Mouse (Mus musculus): ENCODE results near the gene Cux2.

Gene Cux2

DNA sequence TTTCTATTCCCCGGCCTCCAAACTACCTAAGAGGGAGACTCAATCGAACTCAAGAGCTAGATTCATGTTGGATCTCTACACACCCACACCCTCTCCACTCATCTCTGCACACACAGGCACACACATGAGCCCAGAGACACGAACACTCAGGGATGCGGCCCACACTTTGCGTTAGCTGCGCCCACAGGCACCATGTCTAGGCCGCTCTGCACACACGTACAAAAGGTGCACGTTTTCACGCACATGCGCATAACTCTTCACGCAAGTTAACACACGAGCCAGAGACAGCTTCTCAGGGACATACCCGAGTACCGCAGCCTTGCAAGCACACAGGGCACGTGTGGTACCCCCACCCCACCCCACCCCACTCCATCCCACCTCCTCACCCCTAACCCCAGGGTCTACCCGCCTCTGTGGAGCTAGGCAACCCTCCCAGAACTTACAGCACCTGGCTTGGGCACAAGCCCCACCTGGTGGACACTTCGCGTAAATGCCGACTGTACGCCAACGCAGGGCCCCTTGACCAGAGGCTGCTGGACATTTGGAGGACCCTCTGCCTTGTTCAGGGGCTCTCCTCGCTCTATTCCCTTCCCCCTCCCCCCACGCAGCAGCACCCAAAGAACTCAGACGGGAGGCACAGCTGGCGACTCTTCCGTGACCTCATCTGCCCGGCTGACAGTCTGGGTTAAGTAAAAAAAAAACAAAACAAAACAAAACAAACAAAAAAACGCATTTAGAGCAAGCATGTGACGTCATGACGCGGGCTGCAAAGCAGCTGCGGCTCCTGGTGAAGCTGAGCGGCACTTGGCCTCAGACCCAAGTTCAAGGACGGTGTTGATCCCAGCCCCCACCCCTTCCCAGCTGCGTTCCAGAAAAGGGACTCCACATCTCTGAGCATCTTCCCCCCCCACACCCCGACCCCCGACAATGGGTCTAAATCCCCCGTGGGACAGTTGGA, 9.4 kb upstream of the Cux2 start:
- peak; percentile 87 for DNase-seq

DNA sequence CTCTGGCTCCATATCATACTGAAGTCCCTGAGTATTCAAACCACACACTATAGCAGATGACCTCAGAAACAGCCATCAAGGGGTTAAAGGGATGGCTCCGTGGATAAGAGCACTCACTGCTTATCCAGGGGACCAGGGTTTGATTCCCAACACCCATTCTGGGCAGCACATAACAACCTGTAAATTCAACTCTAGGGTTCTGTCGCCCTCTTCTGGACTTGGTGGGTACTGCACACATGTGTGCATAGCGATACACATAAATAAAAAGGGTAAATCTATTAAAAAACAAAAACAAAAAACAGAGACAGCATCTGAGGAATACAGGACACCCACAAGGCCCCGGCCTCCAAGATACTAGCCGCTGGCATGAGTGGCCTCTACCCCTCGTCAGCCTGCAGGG, 7.7 kb upstream of the Cux2 start:
- DNase-seq, result no peak

DNA sequence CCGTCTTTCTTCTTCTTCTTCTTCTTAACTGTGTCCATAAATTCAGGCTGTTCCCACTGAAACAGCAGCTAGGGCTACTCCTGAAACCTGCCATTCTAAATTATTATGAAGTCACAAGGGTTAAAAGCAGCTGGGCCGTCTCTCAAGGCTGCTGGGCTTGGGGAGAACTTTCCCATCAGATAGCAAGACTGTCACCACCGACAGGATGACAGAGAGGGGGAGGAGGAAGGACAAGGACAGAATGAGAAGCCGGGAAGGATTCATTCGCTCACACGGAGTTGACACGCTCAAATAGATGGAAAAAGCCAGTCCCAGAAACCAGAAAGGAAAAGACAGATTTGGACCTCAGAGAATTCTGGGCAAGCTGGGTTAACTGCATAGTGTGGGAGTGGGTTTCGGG, 6.7 kb upstream of the Cux2 start:
- DNase-seq, result no peak

GRCm38 (mm10) chr5:122054130-122054843, 4.4 kb upstream of the Cux2 start:
- DNase-seq, result peak; percentile 85

DNA sequence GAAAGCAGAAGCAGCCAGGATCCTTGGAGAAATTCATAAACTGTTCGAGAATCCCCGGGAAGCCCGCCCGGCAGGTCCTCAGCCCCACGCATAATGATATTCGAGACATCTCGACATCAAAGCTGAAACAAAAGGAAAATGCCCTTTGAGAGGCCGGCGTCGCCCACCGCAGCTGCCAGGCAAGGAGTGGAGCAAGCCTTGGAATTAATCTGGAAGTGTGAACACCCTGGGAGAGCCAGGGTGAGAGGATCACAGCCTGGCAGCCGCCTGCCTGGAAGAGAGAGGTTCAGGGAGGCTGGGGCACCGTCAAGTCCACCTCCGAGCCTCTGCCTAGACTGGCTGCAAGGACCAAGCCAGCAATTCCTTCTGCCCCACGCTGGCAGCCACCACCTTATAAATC, 3.7 kb upstream of the Cux2 start:
- no peak for DNase-seq

GRCm38 (mm10) chr5:122050832-122051105, 867 bp upstream of the Cux2 start:
- DNase-seq, result no peak

GRCm38 (mm10) chr5:122049664-122050016, 262 bp downstream of the Cux2 start:
- peak; percentile 82 for DNase-seq

GRCm38 (mm10) chr5:122048686-122049663, 927 bp downstream of the Cux2 start:
- peak; percentile 81 for DNase-seq

GRCm38 (mm10) chr5:122048252-122048651, 1.6 kb downstream of the Cux2 start:
- peak; percentile 55 for DNase-seq

GRCm38 (mm10) chr5:122047791-122048190, 2.1 kb downstream of the Cux2 start:
- no peak for DNase-seq

GRCm38 (mm10) chr5:122043567-122043966, 6.3 kb downstream of the Cux2 start:
- no peak for DNase-seq

DNA sequence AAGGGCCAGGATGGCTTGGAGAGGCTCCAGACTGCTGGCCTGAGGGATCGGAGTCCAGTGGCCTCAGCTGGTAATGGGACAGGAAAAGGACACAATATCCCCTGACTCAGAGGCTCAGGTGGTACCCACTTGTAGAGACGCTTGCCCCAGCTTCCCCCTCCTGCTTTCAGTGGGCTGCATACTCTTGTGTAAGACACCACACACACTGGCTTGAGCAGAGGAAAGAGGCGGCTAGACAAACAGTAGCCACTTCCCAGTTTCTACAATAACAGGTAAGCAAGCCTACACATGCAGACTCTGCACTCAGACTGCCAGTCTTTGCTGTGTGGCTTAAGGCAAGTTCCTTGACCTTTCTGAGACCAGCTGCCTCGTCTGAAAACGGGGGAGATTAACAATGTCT, 14.6 kb downstream of the Cux2 start:
- no peak for DNase-seq

DNA sequence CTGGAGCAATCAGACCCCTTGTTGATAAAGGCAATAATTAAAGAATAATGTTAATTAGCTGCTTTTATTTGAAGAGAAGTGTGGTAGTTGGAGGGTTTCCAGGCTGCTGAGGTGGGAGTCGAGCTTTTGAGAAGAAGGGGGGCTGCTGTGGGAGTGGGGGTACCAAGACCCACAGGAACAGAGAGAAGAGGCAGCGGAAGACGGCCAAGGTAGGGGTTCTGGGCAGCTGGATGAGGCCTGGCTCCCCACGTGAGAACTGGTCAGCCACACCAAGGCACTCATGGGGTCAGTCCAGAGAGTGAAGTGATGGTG, 16.8 kb downstream of the Cux2 start:
- no peak for DNase-seq

- peak; percentile 68 for DNase-seq
Observed at GRCm38 (mm10) chr5:122032471-122033166, 17.3 kb downstream of the Cux2 start.

DNA sequence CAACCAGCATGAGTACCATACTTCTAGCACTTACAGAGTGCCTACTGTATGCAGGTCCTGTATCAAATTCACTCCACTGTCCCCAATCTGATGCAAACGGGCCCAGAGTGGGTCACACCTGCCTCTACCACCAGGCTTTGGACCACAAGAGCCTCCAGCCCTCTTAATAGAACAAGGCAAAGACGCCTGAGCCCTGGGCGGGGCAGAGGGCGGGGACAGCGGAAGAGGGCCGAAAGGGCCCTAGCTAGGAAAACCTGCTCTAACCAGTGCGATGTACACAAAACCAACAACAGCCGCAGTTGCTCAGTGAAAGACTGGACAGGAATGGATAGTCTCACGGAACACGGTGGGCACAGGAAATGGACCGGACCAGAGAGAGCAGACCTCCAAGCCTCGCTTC, 18.8 kb downstream of the Cux2 start:
- no peak for DNase-seq

GRCm38 (mm10) chr5:122030640-122031039, 19.3 kb downstream of the Cux2 start:
- DNase-seq, result no peak

- DNase-seq, result no peak
Observed at GRCm38 (mm10) chr5:122026771-122027170, 23.1 kb downstream of the Cux2 start.

GRCm38 (mm10) chr5:122026284-122026683, 23.6 kb downstream of the Cux2 start:
- no peak for DNase-seq

GRCm38 (mm10) chr5:122025117-122025516, 24.8 kb downstream of the Cux2 start:
- no peak for DNase-seq

DNA sequence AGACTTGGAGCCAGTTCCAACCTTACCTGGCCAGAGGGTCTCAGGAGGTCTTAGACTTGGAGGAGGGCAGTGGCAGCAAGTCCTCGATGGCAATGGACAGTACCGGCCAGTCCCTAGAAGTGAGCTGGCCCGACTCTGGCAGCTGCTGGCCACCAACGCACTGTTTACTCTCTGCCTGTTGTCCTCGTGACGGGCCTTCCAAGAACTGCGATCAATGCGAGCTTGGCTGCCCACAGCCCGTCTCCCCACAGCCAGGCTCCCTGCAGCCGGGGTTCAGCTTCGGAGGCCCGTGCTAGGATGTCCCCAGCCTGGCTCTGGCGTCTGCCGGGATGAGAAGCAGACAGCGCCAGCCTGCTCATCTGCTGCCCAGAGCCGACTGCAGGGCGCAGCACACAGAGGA, 30.6 kb downstream of the Cux2 start:
- no peak for DNase-seq

DNA sequence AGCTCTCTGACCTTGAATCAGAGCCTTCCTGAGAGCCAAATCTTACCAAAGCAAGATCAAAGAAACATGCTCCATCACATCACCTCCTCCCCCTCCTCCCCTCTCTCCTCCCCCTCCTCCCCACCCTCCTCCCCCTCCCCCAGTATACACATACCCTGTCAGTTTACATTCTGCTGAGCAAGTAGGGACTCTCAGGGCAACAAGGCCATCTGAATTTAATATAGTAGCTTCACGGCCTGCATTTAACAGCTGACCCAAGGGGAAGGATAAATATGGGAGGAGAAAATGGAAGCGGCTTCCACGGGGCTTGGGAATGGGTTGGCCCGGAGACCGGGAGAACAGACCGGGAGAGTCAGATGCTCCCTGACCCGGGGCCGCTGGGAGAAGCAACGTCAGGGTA, 32.1 kb downstream of the Cux2 start:
- no peak for DNase-seq

- DNase-seq, result no peak
Observed at GRCm38 (mm10) chr5:122017269-122017668, 32.6 kb downstream of the Cux2 start.

- DNase-seq, result no peak
Observed at GRCm38 (mm10) chr5:122016744-122017143, 33.2 kb downstream of the Cux2 start.

Data from retina, postnatal 1 day (tissue).